Mouse (Mus musculus): Measurements from ENCODE around the gene Tubgcp5.

- TF ChIP-seq CTCF (IDR thresholded peaks at IDR 0.05; ENCODE audit: low read depth): no peak
- peak; percentile 71 for TF ChIP-seq EP300 (IDR thresholded peaks at IDR 0.05; ENCODE audit: low read depth)
Measured at GRCm38 (mm10) chr7:55793952-55794603, at the start of gene Tubgcp5.
